Mouse (Mus musculus) embryonic facial prominence, embryonic 14.5 days (tissue): ENCODE measurements around the gene Mettl26. TPM values are rescaled to one million over a fixed set of nuclear protein-coding genes. Genes with fewer than 3 reads are reported as not detected.

Experiments
- ATAC-seq: fragments of 200-750 bp; cut with Nextera tagmentation; 2 replicates; pipeline ENCODE4 v1.8.0; 2017; ENCODE audit warnings: low read depth, moderate number of reproducible peaks, moderate TSS enrichment
- DNase-seq: peaks from one replicate; pipeline ENCODE4 v3.0.0-alpha.2; 2015; ENCODE audit warnings: low spot score
- H3K27ac ChIP-seq: fragments of 300-500 bp; sonication (generic); replicated peaks from 2 replicates; pipeline ENCODE4 v1.5.1; 2014; ENCODE audit warnings: low read depth, mild to moderate bottlenecking, low read length, moderate library complexity
- H3K27me3 ChIP-seq: fragments of 300-500 bp; sonication (generic); replicated peaks from 2 replicates; pipeline ENCODE4 v1.6.1; 2014; ENCODE audit warnings: low read length; ENCODE audit not compliant: control insufficient read depth, insufficient read depth
- H3K36me3 ChIP-seq: fragments of 300-500 bp; sonication (generic); 2 replicates; pipeline ENCODE4 v1.6.1; 2014; ENCODE audit warnings: low read length, mixed read lengths; ENCODE audit not compliant: control insufficient read depth, insufficient read depth
- H3K4me1 ChIP-seq: fragments of 300-500 bp; sonication (generic); 2 replicates; pipeline ENCODE4 v1.6.1; 2014; ENCODE audit warnings: antibody characterized with exemption, low read length; ENCODE audit not compliant: control insufficient read depth, insufficient read depth
- H3K4me2 ChIP-seq: fragments of 300-500 bp; sonication (generic); 2 replicates; pipeline ENCODE4 v1.6.1; 2014; ENCODE audit warnings: low read depth, mild to moderate bottlenecking, low read length, moderate library complexity, mixed read lengths
- H3K4me3 ChIP-seq: fragments of 300-500 bp; sonication (generic); 2 replicates; pipeline ENCODE4 v1.5.1; 2014; ENCODE audit warnings: low read depth, mild to moderate bottlenecking, low read length
- H3K9ac ChIP-seq: fragments of 300-500 bp; sonication (generic); 2 replicates; pipeline ENCODE4 v1.6.1; 2014; ENCODE audit warnings: low read depth, mild to moderate bottlenecking, low read length, moderate library complexity, mixed read lengths
- H3K9me3 ChIP-seq: fragments of 300-500 bp; sonication (generic); 2 replicates; pipeline ENCODE4 v1.6.1; 2016; ENCODE audit warnings: low read length; ENCODE audit not compliant: control insufficient read depth
- WGBS: fragments of 180-500 bp; shearing (Covaris S2); extraction: QIAGEN DNeasy Blood & Tissue Kit; methylation state at CpG from one replicate; pipeline ENCODE4 v1.1.7; 2014; 5-methylcytosine and 5-hydroxymethylcytosine counted together
- polyA plus RNA-seq: library from polyadenylated mRNA; unstranded; fragments of >200 nt; fragmentation: Nextera tagmentation; extraction: Ambion mirVana; gene quantifications from 2 replicates; pipeline ENCODE4 v1.2.1, GENCODE M21; 2014

Gene Mettl26
- polyA plus RNA-seq, 1 experiment from 2014 or later: 40.6 TPM

DNA sequence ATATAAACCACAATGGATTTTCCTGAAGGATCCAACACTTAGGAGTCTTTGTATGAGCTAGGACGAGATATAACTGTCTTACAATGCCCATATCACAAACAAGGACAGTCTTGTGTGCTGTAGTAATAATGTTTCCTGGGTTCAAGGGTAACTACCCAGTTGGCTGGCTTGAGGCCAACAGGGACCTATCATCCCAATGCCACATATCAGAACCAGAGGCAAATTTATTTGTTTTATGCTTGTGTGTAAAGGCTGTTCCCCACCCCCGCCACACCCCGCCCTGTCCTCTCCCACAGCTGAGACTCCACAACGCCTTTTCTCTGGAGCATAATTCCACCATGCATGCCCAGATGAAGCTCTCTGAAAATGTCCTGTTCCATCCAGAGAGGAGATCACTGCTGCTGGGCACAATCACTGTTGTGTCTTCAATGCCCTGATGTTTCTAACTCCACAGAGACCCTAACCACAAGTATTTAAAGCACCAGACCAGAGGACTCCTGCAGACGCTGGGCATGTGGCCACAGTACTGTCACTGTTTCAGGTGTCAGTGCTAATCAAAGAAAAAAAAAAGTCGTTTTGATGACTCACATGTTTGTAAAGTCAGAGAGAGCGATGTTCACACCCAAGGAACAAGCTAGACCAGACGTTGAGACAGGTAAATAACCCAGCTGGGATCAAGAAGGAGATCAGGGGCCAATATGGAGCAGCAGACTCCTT is 42.2 kb downstream of the Mettl26 start:
- Histone ChIP-seq H3K4me2 (no peak overlapping the region), H3K4me1 (peaks cover 12% of the 10 kb centered on the region), H3K27me3 (no peaks in the 10 kb centered on the region), H3K4me3 (no peak overlapping the region), H3K27ac (no peak overlapping the region), H3K9me3 (no peaks in the 10 kb centered on the region), H3K36me3 (peaks cover 15% of the 10 kb centered on the region; the same call in 1 of the 2 replicates), H3K9ac (no peak overlapping the region)
- WGBS: 82% methylated on average over 8 of the region's 8 CpGs
- no peak for ATAC-seq
- DNase-seq: no peak

GRCm38 (mm10) chr17:25918037-25918750 is 43.3 kb downstream of the Mettl26 start:
- no peak for DNase-seq
- no peak overlapping the region for H3K27ac ChIP-seq
- ATAC-seq: no peak

DNA sequence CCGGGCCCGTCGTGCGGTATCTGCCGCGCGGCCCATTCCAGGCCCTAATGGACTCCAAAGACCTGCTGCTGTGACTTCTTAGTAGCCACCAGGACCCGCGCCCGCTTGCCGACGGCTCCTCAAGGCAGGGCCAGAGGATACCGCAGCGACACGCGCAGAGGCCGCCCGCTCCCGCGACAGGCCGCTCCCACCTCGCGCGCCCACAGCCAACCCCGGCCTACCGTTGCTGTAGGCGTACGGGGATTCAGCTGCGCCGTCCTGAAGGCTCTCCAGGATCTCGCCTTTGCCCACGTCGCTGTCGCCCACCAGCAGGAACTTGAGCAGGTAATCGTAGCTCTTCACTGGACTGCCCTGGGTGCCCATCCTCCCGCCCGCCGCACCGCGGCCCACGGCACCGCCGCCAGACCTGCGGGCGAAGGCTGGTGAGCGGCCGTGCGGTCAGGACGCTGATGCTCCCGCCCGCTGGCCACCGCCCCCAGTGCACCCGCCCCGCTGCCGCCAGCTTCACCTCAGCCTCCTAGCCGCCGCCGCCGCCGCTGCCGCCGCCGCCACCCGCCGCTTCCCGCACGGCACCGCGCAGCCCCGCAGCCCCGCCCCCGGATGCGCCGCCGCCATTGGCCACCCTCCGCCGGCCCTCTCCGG is 44.4 kb downstream of the Mettl26 start, which contains the start of gene Rab40c:
Gene Rab40c, minus strand, starts transcription at position 584 of the 642 bp plus-strand sequence.
- H3K27ac ChIP-seq: peak within 1 kb of the TSS; percentile 87
- H3K4me3 ChIP-seq: peak within 1 kb of the TSS; percentile 99
- peak; percentile 20 for DNase-seq

More at GRCm38 (mm10) chr17:25918037-25918750, 43.3 kb downstream of the Mettl26 start:
- WGBS: 81% methylated on average over 9 of the region's 9 CpGs
- Histone ChIP-seq H3K27me3 (no peaks in the 10 kb centered on the region), H3K36me3 (peaks cover 14% of the 10 kb centered on the region; the same call in 1 of the 2 replicates), H3K4me2 (peak overlapping the region; percentile 91), H3K4me1 (peaks cover 12% of the 10 kb centered on the region), H3K4me3 (peak overlapping the region; percentile 99), H3K9me3 (no peaks in the 10 kb centered on the region), H3K9ac (peak overlapping the region; percentile 90)

GRCm38 (mm10) chr17:25919786-25920642 is 45.1 kb downstream of the Mettl26 start:
- Histone ChIP-seq H3K36me3 (peaks cover 14% of the 10 kb centered on the region; the same call in 1 of the 2 replicates), H3K4me2 (peak overlapping the region; percentile 91), H3K4me1 (peaks cover 12% of the 10 kb centered on the region), H3K9me3 (no peaks in the 10 kb centered on the region), H3K27me3 (no peaks in the 10 kb centered on the region), H3K27ac (peak overlapping the region; percentile 87), H3K4me3 (peak overlapping the region; percentile 99), H3K9ac (peak overlapping the region; percentile 90)
- WGBS: 0% methylated on average over 29 of the region's 40 CpGs
- peak; percentile 100 for DNase-seq
- peak; percentile 98 for ATAC-seq

More for the DNA sequence above, 44.4 kb downstream of the Mettl26 start, which contains the start of gene Rab40c:
- H3K9ac ChIP-seq: peak within 1 kb of the TSS; percentile 90
- peaks cover 12% of the 10 kb centered on the region for H3K4me1 ChIP-seq
- no peaks in the 10 kb centered on the region for H3K9me3 ChIP-seq
- H3K36me3 ChIP-seq: peaks cover 11% of the 10 kb centered on the region; the same call in 1 of the 2 replicates
- no peaks in the 10 kb centered on the region for H3K27me3 ChIP-seq
- WGBS: 2% methylated on average over 17 of the region's 78 CpGs
- ATAC-seq: peak; percentile 89; the same call in 1 of the 2 replicates
- peak within 1 kb of the TSS; percentile 91 for H3K4me2 ChIP-seq

DNA sequence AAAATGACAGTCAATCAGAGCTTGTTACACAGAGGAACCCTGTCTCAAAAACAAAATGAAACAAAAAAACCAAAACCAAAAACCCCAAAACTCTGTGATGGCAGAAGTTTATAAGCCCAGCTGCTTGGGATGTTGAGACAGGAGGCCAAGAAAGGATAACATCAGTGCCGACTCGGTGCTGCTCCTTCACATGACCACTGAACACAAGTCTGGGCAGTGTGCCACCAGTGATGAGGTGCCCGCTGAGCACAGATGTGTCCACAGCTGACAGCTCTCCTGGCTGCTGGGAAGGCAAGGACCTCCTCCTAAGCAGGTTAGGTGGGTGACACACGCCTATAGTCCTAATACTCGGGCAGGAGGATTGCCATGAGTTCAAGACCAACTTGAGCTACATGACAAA is 47.2 kb downstream of the Mettl26 start:
- H3K27me3 ChIP-seq: no peaks in the 10 kb centered on the region
- peaks cover 12% of the 10 kb centered on the region for H3K4me1 ChIP-seq
- peaks cover 16% of the 10 kb centered on the region for H3K36me3 ChIP-seq
- H3K27ac ChIP-seq: no peak overlapping the region
- DNase-seq (no peak), ATAC-seq (no peak)
- H3K9me3 ChIP-seq: no peaks in the 10 kb centered on the region
- WGBS: 81% methylated on average over 5 of the region's 5 CpGs
- no peak overlapping the region for H3K4me3 ChIP-seq
- H3K4me2 ChIP-seq: no peak overlapping the region
- H3K9ac ChIP-seq: no peak overlapping the region

- ATAC-seq (no peak), DNase-seq (no peak)
- WGBS: 67% methylated on average over 2 of the region's 2 CpGs
- no peak overlapping the region for H3K27ac ChIP-seq
- H3K4me3 ChIP-seq: no peak overlapping the region
- H3K4me1 ChIP-seq: peaks cover 3% of the 10 kb centered on the region; the same call in 1 of the 2 replicates
- peaks cover 38% of the 10 kb centered on the region for H3K36me3 ChIP-seq
- H3K9ac ChIP-seq: no peak overlapping the region
- no peak overlapping the region for H3K4me2 ChIP-seq
- no peaks in the 10 kb centered on the region for H3K9me3 ChIP-seq
- H3K27me3 ChIP-seq: no peaks in the 10 kb centered on the region
These were observed 50.5 kb downstream of the Mettl26 start for GRCm38 (mm10) chr17:25925348-25925747.
